ENCODE assay signal across 23 mouse cellular contexts in the genomic region with DNA sequence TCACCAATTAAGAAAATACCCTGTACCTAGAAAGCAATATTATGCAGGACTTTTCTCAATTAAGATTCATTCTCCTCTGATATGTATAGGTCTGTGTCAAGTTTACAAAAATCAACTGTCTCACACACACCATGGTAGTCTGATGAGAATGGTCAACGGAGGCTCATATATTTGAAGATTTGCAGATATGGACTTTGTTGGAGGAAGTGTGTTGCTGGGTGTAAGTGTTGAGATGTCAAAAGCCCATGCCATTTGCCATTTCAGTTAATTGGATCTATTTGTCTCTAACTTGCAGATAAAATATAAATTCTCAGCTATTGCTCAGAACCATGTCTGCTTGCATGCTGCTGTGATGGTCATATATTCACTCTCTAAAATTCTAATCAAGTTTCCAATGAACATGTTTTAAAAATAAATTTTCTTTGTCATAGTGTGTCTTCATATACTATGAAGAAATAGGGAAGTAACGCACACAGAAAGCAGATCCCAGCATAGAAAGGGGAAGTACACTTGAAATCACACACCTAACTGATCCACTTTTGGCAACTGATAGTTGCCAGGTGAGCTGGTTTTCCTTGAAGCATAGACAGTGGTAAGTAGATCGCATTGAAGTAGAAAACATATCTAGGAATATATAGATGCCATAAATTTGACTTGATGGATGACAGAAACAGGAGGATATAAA.
"Had no signal": no experiment of that assay in that cellular context is flagged by ENCODE, and none has a peak within 500 bp of the region (broad histone marks: within the 10 kb centered on the region; RNA-seq: fewer than 3 reads in every experiment).

No protein-coding gene starts in this region.

- H3K4me3 ChIP-seq: kidney, embryonic 15.5 days; limb, embryonic 12.5 days; limb, embryonic 15.5 days; liver, embryonic 15.5 days; lung, embryonic 15.5 days; megakaryocyte, embryonic 14.5 days; midbrain, embryonic 10.5 days; midbrain, embryonic 13.5 days; myocyte; neural tube, embryonic 13.5 days; stomach, embryonic 15.5 days had no signal

- DNase-seq: kidney, adult 18-20 months; kidney, postnatal 10 days; kidney, postnatal 36 days; left cerebral cortex, postnatal 4 days; lung, adult 18-20 months; lung, postnatal 10 days; lung, postnatal 36 days; right cerebral cortex, postnatal 14 days; right cerebral cortex, postnatal 4 days; thymus, postnatal 36 days had no signal

- H3K4me1 ChIP-seq: kidney, embryonic 15.5 days; limb, embryonic 12.5 days; limb, embryonic 15.5 days; liver, embryonic 15.5 days; lung, embryonic 15.5 days; megakaryocyte, embryonic 14.5 days; midbrain, embryonic 10.5 days; midbrain, embryonic 13.5 days; neural tube, embryonic 13.5 days; stomach, embryonic 15.5 days had no signal

- H3K9me3 ChIP-seq: kidney, embryonic 15.5 days; limb, embryonic 12.5 days; limb, embryonic 15.5 days; liver, embryonic 15.5 days; lung, embryonic 15.5 days; midbrain, embryonic 10.5 days; midbrain, embryonic 13.5 days; neural tube, embryonic 13.5 days; stomach, embryonic 15.5 days had no signal

- H3K9ac ChIP-seq: kidney, embryonic 15.5 days; limb, embryonic 12.5 days; limb, embryonic 15.5 days; liver, embryonic 15.5 days; lung, embryonic 15.5 days; midbrain, embryonic 13.5 days; neural tube, embryonic 13.5 days; stomach, embryonic 15.5 days had no signal

- H3K27ac ChIP-seq: kidney, embryonic 15.5 days; limb, embryonic 12.5 days; limb, embryonic 15.5 days; liver, embryonic 15.5 days; lung, embryonic 15.5 days; midbrain, embryonic 10.5 days; midbrain, embryonic 13.5 days; neural tube, embryonic 13.5 days; stomach, embryonic 15.5 days had no signal

- H3K4me2 ChIP-seq: kidney, embryonic 15.5 days; limb, embryonic 12.5 days; limb, embryonic 15.5 days; liver, embryonic 11.5 days; liver, embryonic 15.5 days; lung, embryonic 15.5 days; midbrain, embryonic 13.5 days; neural tube, embryonic 13.5 days; stomach, embryonic 15.5 days had no signal

- ATAC-seq: midbrain, embryonic 13.5 days; midbrain, embryonic 16.5 days had no signal

- H3K36me3 ChIP-seq: kidney, embryonic 15.5 days; limb, embryonic 12.5 days; limb, embryonic 15.5 days; liver, embryonic 15.5 days; lung, embryonic 15.5 days; midbrain, embryonic 10.5 days; midbrain, embryonic 13.5 days; neural tube, embryonic 13.5 days; stomach, embryonic 15.5 days had no signal

- H3K27me3 ChIP-seq: kidney, embryonic 15.5 days; limb, embryonic 12.5 days; limb, embryonic 15.5 days; liver, embryonic 15.5 days; lung, embryonic 15.5 days; megakaryocyte, embryonic 14.5 days; midbrain, embryonic 13.5 days; neural tube, embryonic 13.5 days; stomach, embryonic 15.5 days had no signal
